Mouse (Mus musculus): ENCODE results near the gene Cdc27. TPM values are rescaled to one million over a fixed set of nuclear protein-coding genes. Genes with fewer than 3 reads are reported as not detected.

Gene Cdc27
- polyA plus RNA-seq, 1 experiment from 2014 or later = 41.6 TPM

GRCm38 (mm10) chr11:104488292-104488691 lies 62.1 kb downstream of the Cdc27 start:
- Histone ChIP-seq H3K4me3 (ENCODE audit: low read depth, low read length) (no peak overlapping the region), H3K27ac (ENCODE audit: low read depth, low read length) (no peak overlapping the region), H3K9me3 (ENCODE audit: control insufficient read depth, low read length) (no peaks in the 10 kb centered on the region), H3K9ac (ENCODE audit: low read depth, low read length) (no peak overlapping the region), H3K27me3 (replicated peaks; ENCODE audit: control insufficient read depth, insufficient read depth, low read length) (no peaks in the 10 kb centered on the region), H3K36me3 (ENCODE audit: control insufficient read depth, insufficient read depth, low read length) (no peaks in the 10 kb centered on the region), H3K4me2 (no peak overlapping the region), H3K4me1 (replicated peaks; ENCODE audit: control insufficient read depth, insufficient read depth, low read length) (no peaks in the 10 kb centered on the region)
- WGBS = 71% methylated on average over 3 of the region's 3 CpGs
- DNase-seq (ENCODE audit: low spot score) = no peak
- no peak for ATAC-seq (replicated peaks; ENCODE audit: low FRiP score)

- 79% methylated on average over 8 of the region's 8 CpGs for WGBS
- no peaks in the 10 kb centered on the region for H3K9me3 ChIP-seq (ENCODE audit: control insufficient read depth, low read length)
- H3K27me3 ChIP-seq (replicated peaks; ENCODE audit: control insufficient read depth, insufficient read depth, low read length) = no peaks in the 10 kb centered on the region
- H3K27ac ChIP-seq (ENCODE audit: low read depth, low read length) = no peak overlapping the region
- no peak for DNase-seq (ENCODE audit: low spot score)
- no peaks in the 10 kb centered on the region for H3K36me3 ChIP-seq (ENCODE audit: control insufficient read depth, insufficient read depth, low read length)
- no peak for ATAC-seq (replicated peaks; ENCODE audit: low FRiP score)
- H3K4me1 ChIP-seq (replicated peaks; ENCODE audit: control insufficient read depth, insufficient read depth, low read length) = no peaks in the 10 kb centered on the region
- H3K4me3 ChIP-seq (ENCODE audit: low read depth, low read length) = no peak overlapping the region
- H3K9ac ChIP-seq (ENCODE audit: low read depth, low read length) = no peak overlapping the region
- no peak overlapping the region for H3K4me2 ChIP-seq
Observed at GRCm38 (mm10) chr11:104481971-104482370, 68.4 kb downstream of the Cdc27 start.

GRCm38 (mm10) chr11:104479505-104479904 lies 70.9 kb downstream of the Cdc27 start:
- Histone ChIP-seq H3K9ac (ENCODE audit: low read depth, low read length) (no peak overlapping the region), H3K4me1 (replicated peaks; ENCODE audit: control insufficient read depth, insufficient read depth, low read length) (no peaks in the 10 kb centered on the region), H3K4me2 (no peak overlapping the region), H3K9me3 (ENCODE audit: control insufficient read depth, low read length) (no peaks in the 10 kb centered on the region), H3K27ac (ENCODE audit: low read depth, low read length) (no peak overlapping the region), H3K4me3 (ENCODE audit: low read depth, low read length) (no peak overlapping the region), H3K36me3 (ENCODE audit: control insufficient read depth, insufficient read depth, low read length) (no peaks in the 10 kb centered on the region), H3K27me3 (replicated peaks; ENCODE audit: control insufficient read depth, insufficient read depth, low read length) (no peaks in the 10 kb centered on the region)
- no peak for DNase-seq (ENCODE audit: low spot score)
- 65% methylated on average over 4 of the region's 4 CpGs for WGBS
- ATAC-seq (replicated peaks; ENCODE audit: low FRiP score) = no peak

- peak; percentile 88 for DNase-seq (ENCODE audit: low spot score)
- 2% methylated on average over 18 of the region's 19 CpGs for WGBS
Observed at GRCm38 (mm10) chr11:104469371-104469835, 81.0 kb downstream of the Cdc27 start.

GRCm38 (mm10) chr11:104468751-104469268 lies 81.6 kb downstream of the Cdc27 start, which contains the start of gene Kansl1:
TSS of gene Kansl1 (minus strand) at chr11:104468861.
- H3K36me3 ChIP-seq (ENCODE audit: control insufficient read depth, insufficient read depth, low read length) = no peaks in the 10 kb centered on the region
- H3K27me3 ChIP-seq (replicated peaks; ENCODE audit: control insufficient read depth, insufficient read depth, low read length) = no peaks in the 10 kb centered on the region
- peak; percentile 62 for ATAC-seq (replicated peaks; ENCODE audit: low FRiP score)
- no peaks in the 10 kb centered on the region for H3K9me3 ChIP-seq (ENCODE audit: control insufficient read depth, low read length)
- H3K4me1 ChIP-seq (replicated peaks; ENCODE audit: control insufficient read depth, insufficient read depth, low read length) = peaks cover 9% of the 10 kb centered on the region
- H3K4me3 ChIP-seq (ENCODE audit: low read depth, low read length) = peak within 1 kb of the TSS; percentile 84
- peak within 1 kb of the TSS; percentile 86 for H3K9ac ChIP-seq (ENCODE audit: low read depth, low read length)
- peak; percentile 42 for DNase-seq (ENCODE audit: low spot score)
- H3K27ac ChIP-seq (ENCODE audit: low read depth, low read length) = peak within 1 kb of the TSS; percentile 59
- under 1% methylated on average over 64 of the region's 69 CpGs for WGBS
- peak within 1 kb of the TSS; percentile 70 for H3K4me2 ChIP-seq

More at GRCm38 (mm10) chr11:104469371-104469835, 81.0 kb downstream of the Cdc27 start:
- H3K4me2 ChIP-seq = peak overlapping the region; percentile 70
- ATAC-seq (replicated peaks; ENCODE audit: low FRiP score) = peak; percentile 100
- H3K9me3 ChIP-seq (ENCODE audit: control insufficient read depth, low read length) = no peaks in the 10 kb centered on the region
- peak overlapping the region; percentile 86 for H3K9ac ChIP-seq (ENCODE audit: low read depth, low read length)
- peak overlapping the region; percentile 84 for H3K4me3 ChIP-seq (ENCODE audit: low read depth, low read length)
- H3K4me1 ChIP-seq (replicated peaks; ENCODE audit: control insufficient read depth, insufficient read depth, low read length) = peaks cover 9% of the 10 kb centered on the region
- H3K36me3 ChIP-seq (ENCODE audit: control insufficient read depth, insufficient read depth, low read length) = no peaks in the 10 kb centered on the region
- H3K27me3 ChIP-seq (replicated peaks; ENCODE audit: control insufficient read depth, insufficient read depth, low read length) = no peaks in the 10 kb centered on the region
- H3K27ac ChIP-seq (ENCODE audit: low read depth, low read length) = 0 out of 2 replicates have a peak overlapping the region, but pooled peaks have one; percentile 13

- H3K27me3 ChIP-seq (replicated peaks; ENCODE audit: control insufficient read depth, insufficient read depth, low read length) = no peaks in the 10 kb centered on the region
- H3K4me2 ChIP-seq = no peak overlapping the region; the same call in 1 of the 2 replicates
- H3K4me1 ChIP-seq (replicated peaks; ENCODE audit: control insufficient read depth, insufficient read depth, low read length) = peaks cover 9% of the 10 kb centered on the region
- ATAC-seq (replicated peaks; ENCODE audit: low FRiP score) (no peak), DNase-seq (ENCODE audit: low spot score) (no peak)
- 72% methylated on average over 5 of the region's 5 CpGs for WGBS
- no peaks in the 10 kb centered on the region for H3K9me3 ChIP-seq (ENCODE audit: control insufficient read depth, low read length)
- H3K4me3 ChIP-seq (ENCODE audit: low read depth, low read length) = no peak overlapping the region
- no peaks in the 10 kb centered on the region for H3K36me3 ChIP-seq (ENCODE audit: control insufficient read depth, insufficient read depth, low read length)
- no peak overlapping the region for H3K9ac ChIP-seq (ENCODE audit: low read depth, low read length)
- H3K27ac ChIP-seq (ENCODE audit: low read depth, low read length) = no peak overlapping the region
Observed at GRCm38 (mm10) chr11:104467698-104468097, 82.7 kb downstream of the Cdc27 start.

- ATAC-seq (replicated peaks; ENCODE audit: low FRiP score) (no peak), DNase-seq (ENCODE audit: low spot score) (no peak)
- no peaks in the 10 kb centered on the region for H3K27me3 ChIP-seq (replicated peaks; ENCODE audit: control insufficient read depth, insufficient read depth, low read length)
- no peaks in the 10 kb centered on the region for H3K9me3 ChIP-seq (ENCODE audit: control insufficient read depth, low read length)
- H3K27ac ChIP-seq (ENCODE audit: low read depth, low read length) = no peak overlapping the region
- H3K4me2 ChIP-seq = no peak overlapping the region
- no peaks in the 10 kb centered on the region for H3K4me1 ChIP-seq (replicated peaks; ENCODE audit: control insufficient read depth, insufficient read depth, low read length)
- H3K36me3 ChIP-seq (ENCODE audit: control insufficient read depth, insufficient read depth, low read length) = no peaks in the 10 kb centered on the region
- H3K4me3 ChIP-seq (ENCODE audit: low read depth, low read length) = no peak overlapping the region
- H3K9ac ChIP-seq (ENCODE audit: low read depth, low read length) = no peak overlapping the region
Observed at GRCm38 (mm10) chr11:104461551-104461950, 88.9 kb downstream of the Cdc27 start.

- DNase-seq (ENCODE audit: low spot score) (no peak), ATAC-seq (replicated peaks; ENCODE audit: low FRiP score) (no peak)
- 85% methylated on average over 2 of the region's 2 CpGs for WGBS
Observed at GRCm38 (mm10) chr11:104459671-104460070, 90.7 kb downstream of the Cdc27 start.

GRCm38 (mm10) chr11:104458507-104458906 lies 91.9 kb downstream of the Cdc27 start:
- H3K27me3 ChIP-seq (replicated peaks; ENCODE audit: control insufficient read depth, insufficient read depth, low read length) = no peaks in the 10 kb centered on the region
- 80% methylated on average over 2 of the region's 2 CpGs for WGBS
- DNase-seq (ENCODE audit: low spot score) = no peak
- H3K9me3 ChIP-seq (ENCODE audit: control insufficient read depth, low read length) = no peaks in the 10 kb centered on the region
- no peak overlapping the region for H3K4me2 ChIP-seq
- ATAC-seq (replicated peaks; ENCODE audit: low FRiP score) = no peak
- no peak overlapping the region for H3K4me3 ChIP-seq (ENCODE audit: low read depth, low read length)
- H3K27ac ChIP-seq (ENCODE audit: low read depth, low read length) = no peak overlapping the region
- no peaks in the 10 kb centered on the region for H3K4me1 ChIP-seq (replicated peaks; ENCODE audit: control insufficient read depth, insufficient read depth, low read length)
- H3K36me3 ChIP-seq (ENCODE audit: control insufficient read depth, insufficient read depth, low read length) = no peaks in the 10 kb centered on the region
- H3K9ac ChIP-seq (ENCODE audit: low read depth, low read length) = no peak overlapping the region

More at GRCm38 (mm10) chr11:104459671-104460070, 90.7 kb downstream of the Cdc27 start:
- Histone ChIP-seq H3K4me3 (ENCODE audit: low read depth, low read length) (no peak overlapping the region), H3K27ac (ENCODE audit: low read depth, low read length) (no peak overlapping the region), H3K9ac (ENCODE audit: low read depth, low read length) (no peak overlapping the region), H3K9me3 (ENCODE audit: control insufficient read depth, low read length) (no peaks in the 10 kb centered on the region), H3K27me3 (replicated peaks; ENCODE audit: control insufficient read depth, insufficient read depth, low read length) (no peaks in the 10 kb centered on the region), H3K36me3 (ENCODE audit: control insufficient read depth, insufficient read depth, low read length) (no peaks in the 10 kb centered on the region), H3K4me1 (replicated peaks; ENCODE audit: control insufficient read depth, insufficient read depth, low read length) (no peaks in the 10 kb centered on the region), H3K4me2 (no peak overlapping the region)
